Mouse (Mus musculus) hindbrain, embryonic 15.5 days (tissue): ENCODE data around the gene L2hgdh. TPM values are rescaled to one million over a fixed set of nuclear protein-coding genes. Genes with fewer than 3 reads are reported as not detected.
"Not testable (repeated sequence)": the region's sequence is repeated elsewhere in the genome, so short reads cannot be mapped to it uniquely, and the experiment has no call there.

Source experiments
- ATAC-seq: fragments of 200-750 bp; cut with Nextera tagmentation; 2 replicates; pipeline ENCODE4 v1.8.0; 2017; ENCODE audit warnings: low read depth, moderate number of reproducible peaks, moderate TSS enrichment; ENCODE audit not compliant: low FRiP score
- H3K27ac ChIP-seq: fragments of 300-500 bp; sonication (generic); replicated peaks from 2 replicates; pipeline ENCODE4 v1.5.1; 2015; ENCODE audit warnings: mild to moderate bottlenecking, inconsistent platforms
- H3K27me3 ChIP-seq: fragments of 300-500 bp; sonication (generic); 2 replicates; pipeline ENCODE4 v1.6.1; 2015; ENCODE audit warnings: control low read depth, inconsistent platforms
- H3K36me3 ChIP-seq: fragments of 300-500 bp; sonication (generic); 2 replicates; pipeline ENCODE4 v1.6.1; 2015; ENCODE audit warnings: control low read depth, inconsistent platforms
- H3K4me1 ChIP-seq: fragments of 300-500 bp; sonication (generic); replicated peaks from 2 replicates; pipeline ENCODE4 v1.6.1; 2015; ENCODE audit warnings: control low read depth, inconsistent platforms
- H3K4me2 ChIP-seq: fragments of 300-500 bp; sonication (generic); 2 replicates; pipeline ENCODE4 v1.6.1; 2015; ENCODE audit warnings: moderate library complexity, mild to moderate bottlenecking, inconsistent platforms
- H3K4me3 ChIP-seq: fragments of 300-500 bp; sonication (generic); 2 replicates; pipeline ENCODE4 v1.5.1; 2015; ENCODE audit warnings: mild to moderate bottlenecking, inconsistent platforms
- H3K9ac ChIP-seq: fragments of 300-500 bp; sonication (generic); 2 replicates; pipeline ENCODE4 v1.6.1; 2015; ENCODE audit warnings: inconsistent platforms
- H3K9me3 ChIP-seq: fragments of 300-500 bp; sonication (generic); 2 replicates; pipeline ENCODE4 v1.6.1; 2016; ENCODE audit warnings: control low read depth, inconsistent platforms
- WGBS: fragments of 180-500 bp; shearing (Covaris S2); methylation state at CpG from one replicate; pipeline ENCODE4 v1.1.7; 2015; 5-methylcytosine and 5-hydroxymethylcytosine counted together
- polyA plus RNA-seq: library from polyadenylated mRNA; unstranded; fragments of >200 nt; fragmentation: Nextera tagmentation; extraction: Ambion mirVana; gene quantifications from 2 replicates; pipeline ENCODE4 v1.2.1, GENCODE M21; 2015

The L2hgdh gene
- polyA plus RNA-seq, 1 experiment from 2014 or later: 12.5 TPM

DNA sequence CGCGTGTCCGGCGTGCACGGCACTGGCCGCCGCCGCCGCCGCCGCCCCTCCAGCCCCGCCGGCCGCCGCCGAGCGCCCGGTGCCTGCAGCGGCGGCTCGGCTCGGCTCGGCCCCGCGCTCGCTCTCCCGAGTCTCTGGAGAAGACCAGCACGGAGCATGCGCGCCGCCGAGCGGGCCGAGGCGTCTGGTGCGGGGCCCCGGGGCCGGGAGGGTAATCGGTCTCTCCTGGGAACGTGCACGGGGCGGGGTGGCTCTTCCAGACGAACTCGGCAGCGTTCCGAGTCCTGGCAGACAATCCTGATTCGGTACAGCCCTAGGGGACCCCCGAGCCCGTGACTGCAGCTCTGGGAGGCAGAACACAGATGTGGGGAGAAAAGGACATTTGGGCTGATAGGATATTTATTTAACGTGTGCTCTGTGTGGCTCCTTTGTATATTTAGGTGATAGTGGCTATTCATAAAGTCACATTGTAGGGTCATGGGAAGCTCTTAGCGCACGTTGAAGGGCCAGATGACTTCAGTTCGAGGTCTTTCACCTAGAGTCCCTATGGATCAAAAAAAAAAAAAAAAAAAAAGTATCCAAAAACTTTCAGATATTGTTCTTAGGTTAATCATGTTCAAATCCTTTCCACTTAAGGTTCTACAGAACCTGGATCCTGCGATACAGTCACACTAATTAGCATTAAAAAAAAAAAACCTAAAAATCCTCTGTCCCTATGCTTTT is 42.4 kb downstream of the L2hgdh start:
- Histone ChIP-seq H3K4me2 (peak overlapping the region; percentile 69), H3K36me3 (no peaks in the 10 kb centered on the region), H3K4me3 (peak overlapping the region; percentile 98), H3K9ac (peak overlapping the region; percentile 94), H3K9me3 (no peaks in the 10 kb centered on the region), H3K4me1 (peaks cover 22% of the 10 kb centered on the region), H3K27ac (peak overlapping the region; percentile 97), H3K27me3 (no peaks in the 10 kb centered on the region)
- peak; percentile 91 for ATAC-seq
- WGBS: under 1% methylated on average over 41 of the region's 54 CpGs

DNA sequence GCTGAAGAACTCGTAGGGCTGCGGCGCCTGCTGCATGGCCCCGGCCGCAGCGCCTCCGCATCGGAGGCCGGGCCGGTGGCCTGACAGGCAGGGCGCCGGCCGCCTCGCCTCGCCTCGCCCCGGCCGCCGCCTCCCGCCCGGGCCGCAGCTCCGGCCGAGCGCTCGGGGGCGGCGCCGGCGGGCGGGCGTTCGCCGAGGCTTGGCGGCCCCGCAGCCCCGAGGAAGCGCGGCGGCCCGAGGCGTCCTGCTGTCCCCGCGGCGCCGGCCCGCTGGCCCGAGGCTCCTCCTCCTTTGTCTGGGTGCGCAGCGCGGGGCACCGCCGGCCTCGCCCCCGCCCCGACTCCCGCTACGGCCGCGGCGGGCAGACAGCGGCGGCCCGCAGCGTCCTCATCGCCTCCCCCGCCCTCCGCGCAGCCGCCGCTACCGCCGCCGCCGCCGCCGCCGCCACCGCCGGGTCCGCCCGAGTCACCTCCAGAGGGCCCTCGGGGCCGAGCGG is 43.1 kb downstream of the L2hgdh start, which contains the start of gene Sos2:
Sos2 (minus strand) TSS at position 287 of the 496 bp plus-strand sequence.
- no peaks in the 10 kb centered on the region for H3K27me3 ChIP-seq
- no peaks in the 10 kb centered on the region for H3K36me3 ChIP-seq
- H3K9ac ChIP-seq: peak within 1 kb of the TSS; percentile 94
- H3K4me3 ChIP-seq: peak within 1 kb of the TSS; percentile 98
- no peaks in the 10 kb centered on the region for H3K9me3 ChIP-seq
- H3K4me1 ChIP-seq: peaks cover 22% of the 10 kb centered on the region
- ATAC-seq: peak; percentile 87
- under 1% methylated on average over 57 of the region's 85 CpGs for WGBS
- peak within 1 kb of the TSS; percentile 69 for H3K4me2 ChIP-seq
- H3K27ac ChIP-seq: peak within 1 kb of the TSS; percentile 97

DNA sequence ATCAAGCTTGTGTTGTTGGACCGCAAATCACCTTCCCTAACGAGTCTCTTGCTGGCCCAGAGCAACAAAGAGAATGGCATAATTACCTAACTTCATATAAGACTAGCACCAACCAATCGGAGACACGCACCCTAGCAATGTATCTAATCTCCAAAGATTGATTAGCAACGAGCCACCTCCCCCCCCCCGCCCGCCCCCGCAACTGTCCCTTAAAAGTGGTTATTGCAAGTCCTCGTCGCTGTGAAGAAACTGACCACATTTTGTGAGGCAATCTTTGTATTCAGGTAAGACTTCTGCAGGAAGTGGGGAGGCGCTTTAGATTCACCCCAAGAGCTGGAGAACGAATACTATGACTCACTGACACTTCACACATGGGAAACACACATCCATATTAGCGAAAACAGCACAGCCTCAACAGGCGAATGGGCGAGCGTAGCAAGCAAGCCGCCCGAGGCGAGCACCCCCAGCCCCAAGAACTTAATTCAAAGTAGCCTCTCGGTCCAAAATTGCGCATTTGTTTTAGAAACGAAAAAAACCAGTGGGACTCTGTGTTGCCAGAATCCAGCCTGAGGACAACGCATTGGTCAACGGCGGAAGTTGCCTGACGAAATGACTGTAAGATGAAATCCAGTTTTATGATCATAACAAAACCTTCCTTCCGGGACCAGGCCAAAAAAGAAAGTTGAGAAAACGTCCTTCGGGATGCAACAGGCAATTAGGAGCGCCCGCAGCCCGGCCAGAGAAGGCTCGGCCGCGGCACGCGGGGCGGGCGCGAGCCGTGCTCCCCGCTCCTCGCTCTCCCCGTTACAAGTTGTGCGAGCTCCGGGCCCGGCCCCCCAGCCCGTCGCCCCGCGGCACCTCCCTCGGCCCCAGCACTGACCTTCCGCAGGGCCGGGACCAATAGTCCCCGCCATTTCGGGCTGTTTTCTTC is 43.8 kb downstream of the L2hgdh start:
- Histone ChIP-seq H3K27me3 (no peaks in the 10 kb centered on the region), H3K4me1 (peaks cover 22% of the 10 kb centered on the region), H3K36me3 (no peaks in the 10 kb centered on the region), H3K27ac (peak overlapping the region; percentile 97), H3K4me3 (peak overlapping the region; percentile 98), H3K9me3 (no peaks in the 10 kb centered on the region), H3K9ac (peak overlapping the region; percentile 94), H3K4me2 (peak overlapping the region; percentile 69)
- WGBS: under 1% methylated on average over 46 of the region's 56 CpGs
- peak; percentile 33; the same call in 1 of the 2 replicates for ATAC-seq

DNA sequence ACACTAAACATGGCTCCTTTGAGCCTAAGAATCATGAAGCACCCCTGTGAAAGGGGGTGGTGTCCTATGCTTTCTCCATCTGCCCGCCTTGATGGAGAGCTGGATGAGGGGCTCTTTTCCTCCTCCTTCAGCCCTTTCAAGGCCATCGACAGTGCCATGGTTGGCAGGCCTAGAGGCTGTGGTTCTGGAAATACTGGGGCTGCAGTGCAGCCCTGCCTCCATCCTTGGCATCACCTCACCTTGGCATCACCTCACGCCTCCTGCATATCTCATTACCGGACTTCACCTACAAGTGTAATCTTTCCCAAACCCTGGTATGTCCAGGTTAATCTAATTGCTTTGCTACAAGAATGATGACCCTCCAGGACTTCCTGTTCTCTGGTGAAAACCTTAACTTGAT is 48.5 kb downstream of the L2hgdh start:
- H3K4me2 ChIP-seq: no peak overlapping the region
- H3K4me3 ChIP-seq: no peak overlapping the region
- 95% methylated on average over 4 of the region's 4 CpGs for WGBS
- H3K4me1 ChIP-seq: peaks cover 22% of the 10 kb centered on the region
- no peak overlapping the region for H3K9ac ChIP-seq
- no peak overlapping the region for H3K27ac ChIP-seq
- no peaks in the 10 kb centered on the region for H3K36me3 ChIP-seq
- H3K9me3 ChIP-seq: no peaks in the 10 kb centered on the region
- H3K27me3 ChIP-seq: no peaks in the 10 kb centered on the region
- no peak for ATAC-seq

DNA sequence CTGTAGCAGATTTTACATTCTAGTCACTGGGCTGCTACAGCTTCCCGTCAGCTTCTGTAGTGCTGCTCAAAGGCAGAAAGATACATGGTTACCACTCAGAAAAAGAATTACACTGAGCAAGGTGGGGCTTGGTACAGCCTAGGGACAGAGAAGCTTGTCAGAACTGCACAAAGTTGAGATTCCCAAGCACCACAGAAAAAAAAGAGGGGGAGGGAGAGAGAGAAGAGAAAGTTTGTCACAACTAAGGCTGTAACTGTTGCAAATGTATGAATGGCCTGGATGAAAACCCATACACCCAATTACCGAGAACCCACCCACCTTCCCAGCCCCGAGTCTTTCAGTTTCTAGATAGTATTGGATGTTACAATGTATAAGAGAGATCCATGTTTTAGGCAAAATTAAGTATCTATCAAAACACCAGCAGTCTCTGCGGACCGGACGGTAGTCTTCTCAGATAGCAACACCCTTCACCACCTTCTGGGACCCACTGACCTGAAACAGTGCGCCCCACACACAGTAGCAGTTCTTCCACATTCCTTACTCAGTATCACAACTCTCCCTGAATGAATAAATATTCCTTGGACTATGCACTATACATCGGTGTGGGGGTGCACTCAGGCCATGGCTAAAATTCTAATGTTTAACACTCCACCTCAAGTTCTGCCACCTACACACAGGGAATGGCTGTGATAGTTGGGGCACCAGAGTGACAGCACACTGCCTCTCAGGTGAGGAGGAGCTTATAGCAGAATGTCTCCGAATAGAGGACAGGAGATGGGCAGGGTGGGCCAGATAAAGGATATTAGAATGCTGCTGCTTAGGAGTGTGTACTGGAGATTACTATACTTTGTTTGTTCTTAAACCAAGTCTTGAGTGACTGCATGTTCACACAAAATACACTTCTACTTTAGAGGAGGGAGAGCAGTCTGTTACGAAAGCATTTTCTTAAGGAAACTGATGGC is 49.8 kb downstream of the L2hgdh start:
- Histone ChIP-seq H3K27ac (no peak overlapping the region), H3K4me3 (no peak overlapping the region), H3K27me3 (no peaks in the 10 kb centered on the region), H3K9me3 (no peaks in the 10 kb centered on the region), H3K36me3 (no peaks in the 10 kb centered on the region), H3K9ac (no peak overlapping the region), H3K4me2 (no peak overlapping the region), H3K4me1 (peaks cover 15% of the 10 kb centered on the region)
- ATAC-seq: peak; percentile 27; the same call in 1 of the 2 replicates
- 84% methylated on average over 10 of the region's 10 CpGs for WGBS

DNA sequence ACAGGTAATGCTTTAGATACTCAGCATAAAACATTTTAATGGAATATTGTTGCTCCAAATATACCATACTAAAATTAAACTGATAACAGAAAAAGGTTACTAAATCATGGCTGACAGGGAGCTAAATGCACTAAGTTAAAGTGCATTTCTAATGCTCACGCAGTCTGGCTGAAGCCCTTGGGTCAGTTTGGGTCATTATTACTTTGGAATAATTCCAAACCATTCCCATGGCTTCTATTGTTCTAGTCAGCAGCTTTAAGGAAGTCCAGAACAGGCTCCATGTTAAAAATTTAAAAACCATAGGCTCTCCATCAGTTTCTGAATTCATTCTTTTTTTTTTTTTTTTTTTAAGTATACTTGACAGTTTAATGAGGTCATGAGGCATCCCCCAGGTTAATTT is 50.5 kb downstream of the L2hgdh start:
- peaks cover 12% of the 10 kb centered on the region for H3K4me1 ChIP-seq
- H3K9me3 ChIP-seq: no peaks in the 10 kb centered on the region
- H3K9ac ChIP-seq: no peak overlapping the region
- WGBS: 41% methylated on average over 1 of the region's 1 CpGs
- H3K36me3 ChIP-seq: no peaks in the 10 kb centered on the region
- no peak overlapping the region for H3K27ac ChIP-seq
- H3K4me2 ChIP-seq: no peak overlapping the region
- H3K27me3 ChIP-seq: no peaks in the 10 kb centered on the region
- no peak overlapping the region for H3K4me3 ChIP-seq
- ATAC-seq: no peak

DNA sequence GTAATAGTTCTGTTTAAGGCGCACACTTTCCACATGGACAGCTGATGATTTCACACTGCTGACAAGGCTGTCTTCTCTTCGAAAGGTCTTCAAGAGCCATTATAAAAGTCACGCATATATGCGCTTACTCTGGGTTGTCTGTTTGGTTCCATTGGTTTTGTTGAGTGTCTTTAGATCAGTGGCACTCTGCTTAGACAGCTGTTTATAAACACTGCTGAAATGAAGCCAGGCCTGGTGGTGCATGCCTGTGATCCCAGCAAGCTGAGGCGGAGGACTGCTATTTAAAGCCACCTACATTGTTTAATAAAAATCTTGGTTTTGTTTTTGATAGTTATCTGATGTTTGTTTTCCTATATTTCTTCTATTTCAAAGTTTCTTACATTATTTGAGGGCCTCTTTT is 58.0 kb downstream of the L2hgdh start:
- Histone ChIP-seq H3K27me3 (no peaks in the 10 kb centered on the region), H3K36me3 (no peaks in the 10 kb centered on the region), H3K27ac (no peak overlapping the region), H3K9ac (no peak overlapping the region), H3K4me2 (no peak overlapping the region), H3K4me3 (no peak overlapping the region), H3K4me1 (no peaks in the 10 kb centered on the region), H3K9me3 (no peaks in the 10 kb centered on the region)
- WGBS: 98% methylated on average over 5 of the region's 5 CpGs
- no peak for ATAC-seq

DNA sequence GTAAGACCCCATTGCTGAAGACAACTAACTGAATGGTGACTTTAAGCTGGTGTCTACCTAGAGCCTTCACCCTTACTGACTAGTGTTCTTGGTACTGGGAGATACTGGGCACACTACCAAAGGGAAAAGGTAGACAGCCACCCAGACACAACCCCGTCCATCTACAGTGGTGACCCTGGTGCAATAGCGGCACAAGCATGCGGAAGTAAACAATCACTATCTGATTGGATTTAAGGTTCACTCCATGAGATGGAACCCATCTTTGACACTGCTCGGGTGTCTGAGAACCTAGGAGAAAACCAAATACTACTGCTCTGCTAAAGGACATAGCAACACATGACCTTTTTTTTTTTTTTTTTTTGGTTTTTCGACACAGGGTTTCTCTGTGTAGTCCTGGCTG is 63.0 kb downstream of the L2hgdh start:
- over 99% methylated on average over 5 of the region's 5 CpGs for WGBS

DNA sequence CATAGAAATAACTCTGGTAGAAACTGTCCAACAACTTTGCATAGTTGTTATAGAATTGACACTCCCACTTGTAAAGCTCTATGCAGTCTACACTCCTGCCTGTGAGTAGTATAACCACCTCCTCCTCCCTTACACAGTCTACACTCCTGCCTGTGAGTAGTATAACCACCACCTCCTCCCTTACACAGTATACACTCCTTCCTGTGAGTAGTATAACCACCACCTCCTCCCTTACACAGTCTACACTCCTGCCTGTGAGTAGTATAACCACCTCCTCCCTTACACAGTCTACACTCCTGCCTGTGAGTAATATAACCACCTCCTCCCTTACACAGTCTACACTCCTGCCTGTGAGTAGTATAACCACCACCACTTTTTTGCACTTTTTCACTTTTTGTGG is 70.7 kb downstream of the L2hgdh start:
- not testable (repeated sequence) for H3K27ac ChIP-seq, H3K9ac ChIP-seq, H3K27me3 ChIP-seq, H3K4me1 ChIP-seq, H3K4me2 ChIP-seq, H3K4me3 ChIP-seq, H3K9me3 ChIP-seq
- H3K36me3 ChIP-seq: peaks cover 16% of the 10 kb centered on the region
- ATAC-seq: peak; percentile 92

More for the DNA sequence above, 63.0 kb downstream of the L2hgdh start:
- Histone ChIP-seq H3K36me3 (no peaks in the 10 kb centered on the region), H3K4me3 (no peak overlapping the region), H3K9me3 (no peaks in the 10 kb centered on the region), H3K27me3 (no peaks in the 10 kb centered on the region), H3K4me2 (no peak overlapping the region), H3K27ac (no peak overlapping the region), H3K9ac (no peak overlapping the region), H3K4me1 (no peaks in the 10 kb centered on the region)
- ATAC-seq: no peak

DNA sequence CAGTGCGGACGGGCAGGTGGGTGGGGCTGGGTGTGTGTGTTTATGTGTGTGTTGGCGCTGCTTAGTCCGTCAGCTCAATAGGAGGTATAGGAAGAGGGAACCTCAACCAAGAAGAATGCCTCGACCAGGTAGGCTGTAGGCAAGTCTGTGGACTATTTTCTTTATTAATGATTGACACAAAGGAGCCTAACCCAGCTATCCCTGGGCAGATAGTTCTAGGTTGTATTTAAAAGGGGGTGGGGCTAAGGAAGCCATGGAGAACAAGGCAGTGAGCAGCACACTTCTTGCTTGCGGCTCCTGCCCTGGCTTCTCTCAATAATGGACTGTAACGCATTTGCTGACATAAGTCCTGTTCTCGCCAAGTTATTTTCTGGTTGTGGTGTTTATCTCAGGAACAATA is 75.2 kb downstream of the L2hgdh start:
- no peak overlapping the region for H3K4me3 ChIP-seq
- peaks cover 31% of the 10 kb centered on the region for H3K36me3 ChIP-seq
- no peak overlapping the region for H3K9ac ChIP-seq
- no peaks in the 10 kb centered on the region for H3K4me1 ChIP-seq
- no peaks in the 10 kb centered on the region for H3K9me3 ChIP-seq
- no peak for ATAC-seq
- 88% methylated on average over 8 of the region's 8 CpGs for WGBS
- no peaks in the 10 kb centered on the region for H3K27me3 ChIP-seq
- no peak overlapping the region for H3K27ac ChIP-seq
- no peak overlapping the region for H3K4me2 ChIP-seq

DNA sequence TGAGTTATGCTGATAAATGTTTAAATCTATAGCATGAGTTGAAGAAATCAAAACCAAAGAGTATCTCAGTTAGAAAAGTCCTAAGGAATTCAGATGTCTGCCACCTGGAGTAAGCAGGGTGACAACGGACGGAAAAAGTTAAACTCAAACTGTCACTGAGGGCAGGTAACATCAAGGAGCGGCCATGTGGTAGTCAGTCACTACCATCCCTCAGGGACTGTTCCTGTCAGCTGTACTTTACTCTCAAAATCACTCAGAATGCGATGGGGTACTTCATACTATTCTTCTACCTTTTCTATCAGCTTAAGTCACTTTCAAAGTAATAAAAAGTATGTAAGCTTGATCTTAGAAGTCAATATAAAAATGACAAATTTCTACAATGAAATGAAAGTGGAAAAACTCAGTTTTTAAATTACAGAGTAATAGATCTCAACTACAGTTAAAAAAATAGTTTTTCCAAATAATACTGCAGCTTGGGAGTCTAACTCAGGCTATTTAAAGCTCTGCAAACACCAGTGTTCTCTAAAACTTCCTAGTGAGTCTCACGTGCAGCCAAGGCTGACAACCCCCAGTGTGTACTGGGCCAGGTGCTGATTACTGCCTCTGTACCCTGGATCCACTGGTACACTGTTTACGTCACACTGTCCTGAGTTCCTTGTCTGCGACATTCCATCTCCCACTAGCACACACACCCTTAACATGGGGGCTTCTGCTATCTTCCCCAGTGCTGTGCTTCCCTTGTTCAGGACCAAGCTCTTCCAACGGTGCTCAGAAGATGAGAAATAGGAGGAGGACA is 78.7 kb downstream of the L2hgdh start:
- Histone ChIP-seq H3K4me1 (no peaks in the 10 kb centered on the region), H3K36me3 (peaks cover 15% of the 10 kb centered on the region), H3K27me3 (no peaks in the 10 kb centered on the region), H3K9ac (no peak overlapping the region), H3K4me2 (no peak overlapping the region), H3K4me3 (no peak overlapping the region), H3K27ac (no peak overlapping the region), H3K9me3 (no peaks in the 10 kb centered on the region)
- WGBS: 89% methylated on average over 8 of the region's 8 CpGs
- ATAC-seq: no peak
